Mouse (Mus musculus): ENCODE data around the gene Ear2. TPM values are rescaled to one million over a fixed set of nuclear protein-coding genes. Genes with fewer than 3 reads are reported as not detected.
"Not testable (repeated sequence)": the region's sequence is repeated elsewhere in the genome, so short reads cannot be mapped to it uniquely, and the experiment has no call there.

Ear2 gene
- polyA plus RNA-seq (2015; fragmentation: Nextera tagmentation; extraction: Ambion mirVana), result 10.1 and 11.0 TPM in 2 replicates

- H3K4me1 ChIP-seq (replicated peaks); ATAC-seq (ENCODE audit: low read depth); H3K9me3 ChIP-seq (replicated peaks); H3K36me3 ChIP-seq; H3K4me2 ChIP-seq; H3K27me3 ChIP-seq; DNase-seq; H3K4me3 ChIP-seq (replicated peaks); H3K27ac ChIP-seq; H3K9ac ChIP-seq: not testable (repeated sequence)
- 47% methylated on average over 2 of the region's 2 CpGs for WGBS (ENCODE audit: insufficient replicate concordance)
Measured at GRCm38 (mm10) chr14:44102354-44102753, at the start of gene Ear2. Ear2 (plus strand) TSS chr14:44102654.

DNA sequence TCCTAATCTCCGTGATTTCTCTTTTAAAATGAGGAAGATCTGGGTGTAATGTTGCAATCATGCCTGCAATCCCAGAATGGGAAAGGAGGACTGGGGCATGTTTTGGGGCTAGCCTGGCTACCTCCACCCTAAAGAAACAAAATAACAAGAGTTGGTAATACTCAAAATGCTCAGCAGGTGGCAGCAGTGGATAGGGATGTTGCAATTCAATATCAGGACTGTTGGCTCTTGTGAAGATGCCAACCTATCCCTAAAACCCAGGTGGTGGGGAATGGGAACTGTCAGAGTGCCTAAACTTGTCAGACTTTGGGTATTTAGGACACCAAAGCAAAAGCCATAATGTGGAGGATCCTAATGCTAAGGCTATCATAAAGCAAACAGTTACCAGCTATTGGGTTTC is 34.6 kb upstream of the Ear2 start:
- 52% methylated on average over 1 of the region's 1 CpGs for WGBS (ENCODE audit: insufficient replicate concordance)
- peak; percentile 31; the same call in 1 of the 2 replicates for ATAC-seq (ENCODE audit: low read depth)
- not testable (repeated sequence) for H3K36me3 ChIP-seq

GRCm38 (mm10) chr14:44070595-44070994 is 31.9 kb upstream of the Ear2 start:
- not testable (repeated sequence) for H3K4me3 ChIP-seq (replicated peaks); ATAC-seq (ENCODE audit: low read depth)
- WGBS (ENCODE audit: insufficient replicate concordance), result 67% methylated on average over 2 of the region's 3 CpGs

More for the DNA sequence above, 34.6 kb upstream of the Ear2 start:
- not testable (repeated sequence) for H3K4me1 ChIP-seq (replicated peaks); H3K27me3 ChIP-seq; H3K4me3 ChIP-seq (replicated peaks); H3K27ac ChIP-seq; H3K4me2 ChIP-seq; H3K9ac ChIP-seq; H3K9me3 ChIP-seq (replicated peaks); DNase-seq

DNA sequence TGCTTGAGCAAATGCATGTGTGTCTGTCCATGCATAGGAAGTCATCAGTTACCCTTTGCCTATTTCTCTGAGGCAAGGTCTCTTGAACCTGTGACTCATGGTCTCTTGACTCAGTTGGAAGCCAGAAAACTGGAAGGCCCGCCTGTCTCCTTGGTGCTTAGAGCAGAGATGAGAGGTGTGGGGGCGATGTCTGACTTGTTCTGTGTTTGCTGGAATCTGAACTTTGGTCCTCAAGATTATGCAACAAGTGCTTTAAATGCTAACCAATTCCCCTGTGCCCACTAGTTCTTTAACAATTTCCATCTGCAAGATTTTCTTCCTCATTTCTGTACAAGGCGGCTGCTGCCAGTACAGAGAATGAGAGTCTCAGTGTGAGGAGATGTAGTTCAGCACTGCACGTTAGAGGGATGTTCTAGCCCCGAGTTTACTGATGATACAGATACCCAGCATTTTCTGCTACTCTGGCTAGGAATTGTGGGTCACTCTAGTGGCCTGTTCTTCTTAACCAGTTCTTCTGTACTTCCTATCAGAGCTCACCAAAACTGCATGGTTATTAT is 24.6 kb upstream of the Ear2 start:
- H3K9ac ChIP-seq; H3K9me3 ChIP-seq (replicated peaks); ATAC-seq (ENCODE audit: low read depth); H3K27me3 ChIP-seq; H3K4me3 ChIP-seq (replicated peaks); H3K27ac ChIP-seq; H3K36me3 ChIP-seq; H3K4me1 ChIP-seq (replicated peaks); H3K4me2 ChIP-seq; DNase-seq: not testable (repeated sequence)
- WGBS (ENCODE audit: insufficient replicate concordance), result 47% methylated on average over 5 of the region's 5 CpGs

More at GRCm38 (mm10) chr14:44070595-44070994, 31.9 kb upstream of the Ear2 start:
- H3K9me3 ChIP-seq (replicated peaks); DNase-seq; H3K9ac ChIP-seq; H3K36me3 ChIP-seq; H3K27me3 ChIP-seq; H3K4me1 ChIP-seq (replicated peaks); H3K27ac ChIP-seq; H3K4me2 ChIP-seq: not testable (repeated sequence)

DNA sequence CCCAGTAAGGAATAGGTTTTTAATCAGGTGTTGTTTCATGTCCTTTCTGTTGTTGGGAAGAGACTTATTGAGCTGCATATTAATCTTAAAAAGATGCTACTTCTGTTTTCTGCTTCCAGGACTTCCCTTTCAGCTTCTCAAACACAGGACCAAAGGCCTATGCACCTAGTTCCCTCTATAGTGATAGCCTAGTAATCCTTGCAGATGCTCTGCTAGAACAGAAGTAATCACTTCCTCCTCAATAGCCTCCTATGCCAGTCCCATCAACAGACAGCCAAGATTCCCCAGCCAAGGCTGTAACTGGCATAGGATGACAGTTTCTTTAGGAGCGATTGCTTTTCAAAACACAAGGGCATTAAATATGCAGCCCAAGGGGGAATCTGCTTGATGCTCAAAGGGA is 15.9 kb upstream of the Ear2 start:
- H3K4me1 ChIP-seq (replicated peaks); ATAC-seq (ENCODE audit: low read depth); H3K36me3 ChIP-seq; H3K27me3 ChIP-seq; H3K4me3 ChIP-seq (replicated peaks); DNase-seq; H3K4me2 ChIP-seq; H3K9ac ChIP-seq; H3K27ac ChIP-seq; H3K9me3 ChIP-seq (replicated peaks): not testable (repeated sequence)
- 67% methylated on average over 1 of the region's 1 CpGs for WGBS (ENCODE audit: insufficient replicate concordance)

- H3K27ac ChIP-seq; ATAC-seq (ENCODE audit: low read depth); DNase-seq; H3K4me1 ChIP-seq (replicated peaks); H3K9me3 ChIP-seq (replicated peaks); H3K36me3 ChIP-seq; H3K27me3 ChIP-seq; H3K4me2 ChIP-seq; H3K4me3 ChIP-seq (replicated peaks); H3K9ac ChIP-seq: not testable (repeated sequence)
- WGBS (ENCODE audit: insufficient replicate concordance), result 29% methylated on average over 2 of the region's 2 CpGs
Measured at GRCm38 (mm10) chr14:44087535-44087934, 14.9 kb upstream of the Ear2 start.

DNA sequence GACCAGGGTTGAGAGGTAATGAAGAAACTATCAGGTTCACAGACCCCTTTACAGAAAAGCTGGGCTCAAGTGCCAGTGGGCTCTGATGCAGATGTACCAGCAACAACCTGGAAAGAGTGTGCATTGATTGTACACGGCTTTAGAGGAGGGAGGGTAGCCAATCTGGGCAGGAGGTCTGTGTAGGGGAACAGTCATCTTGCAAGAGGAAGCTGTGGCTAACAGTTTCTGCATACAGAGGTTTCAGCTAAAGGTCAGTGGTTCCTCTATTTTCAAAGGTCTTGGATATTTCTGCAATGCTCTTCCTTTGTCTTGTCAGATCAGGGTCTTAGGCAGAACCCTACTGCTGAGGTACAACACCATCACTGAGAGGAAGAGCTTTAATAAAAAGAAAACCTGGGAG is 10.9 kb upstream of the Ear2 start:
- not testable (repeated sequence) for H3K4me2 ChIP-seq; ATAC-seq (ENCODE audit: low read depth); H3K9ac ChIP-seq; H3K4me3 ChIP-seq (replicated peaks); H3K9me3 ChIP-seq (replicated peaks); H3K36me3 ChIP-seq; DNase-seq; H3K27ac ChIP-seq; H3K27me3 ChIP-seq; H3K4me1 ChIP-seq (replicated peaks)
- WGBS (ENCODE audit: insufficient replicate concordance), result 9% methylated on average over 1 of the region's 1 CpGs

DNA sequence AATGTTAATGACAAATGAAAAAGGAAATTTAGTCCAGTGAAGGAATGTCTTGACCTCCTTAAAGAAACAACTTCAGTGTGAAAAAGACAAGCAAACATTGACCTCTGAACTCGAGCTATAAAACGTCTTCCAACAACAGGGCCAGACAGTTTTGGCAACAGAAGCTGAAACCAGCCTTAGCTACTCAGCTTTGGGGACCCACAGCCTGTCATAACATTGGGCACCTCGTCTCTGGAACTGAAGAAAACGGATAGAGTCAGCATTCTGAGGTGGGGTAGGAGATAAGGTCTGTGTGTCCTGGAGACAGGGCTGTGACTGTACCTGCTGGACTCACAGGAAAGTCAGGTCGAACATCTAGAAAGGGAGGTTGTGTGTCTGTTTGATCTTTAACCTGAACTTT is 8.0 kb upstream of the Ear2 start:
- H3K4me2 ChIP-seq; H3K9ac ChIP-seq; H3K9me3 ChIP-seq (replicated peaks); DNase-seq; H3K27me3 ChIP-seq; ATAC-seq (ENCODE audit: low read depth); H3K36me3 ChIP-seq; H3K4me1 ChIP-seq (replicated peaks); H3K27ac ChIP-seq; H3K4me3 ChIP-seq (replicated peaks): not testable (repeated sequence)
- 30% methylated on average over 5 of the region's 5 CpGs for WGBS (ENCODE audit: insufficient replicate concordance)

DNA sequence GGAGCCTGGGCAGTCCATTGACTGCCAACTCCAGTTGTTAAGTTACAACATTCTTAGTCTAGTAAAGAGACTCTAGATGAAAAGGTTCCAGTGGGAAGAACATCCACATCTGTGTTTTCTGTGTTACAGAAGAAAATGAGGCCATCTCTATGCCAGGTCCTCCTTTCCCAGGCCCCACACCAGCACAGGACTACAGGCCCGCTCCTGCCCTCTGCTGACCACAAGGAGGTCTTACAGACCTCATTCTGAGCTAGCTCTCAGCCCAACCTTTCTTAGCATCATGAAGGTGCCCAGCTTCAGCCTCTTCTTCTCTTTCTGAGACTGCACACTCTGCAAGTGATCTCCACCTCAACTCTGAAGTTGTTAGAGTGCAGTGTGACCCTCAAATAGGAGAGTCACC is 2.4 kb upstream of the Ear2 start:
- not testable (repeated sequence) for DNase-seq; H3K9me3 ChIP-seq (replicated peaks); H3K4me1 ChIP-seq (replicated peaks); H3K27ac ChIP-seq; H3K36me3 ChIP-seq; H3K4me3 ChIP-seq (replicated peaks); H3K9ac ChIP-seq; H3K4me2 ChIP-seq; H3K27me3 ChIP-seq
- ATAC-seq (ENCODE audit: low read depth), result peak; percentile 74
- WGBS (ENCODE audit: insufficient replicate concordance), result no CpG with 5 or more reads among the region's 1 CpGs

DNA sequence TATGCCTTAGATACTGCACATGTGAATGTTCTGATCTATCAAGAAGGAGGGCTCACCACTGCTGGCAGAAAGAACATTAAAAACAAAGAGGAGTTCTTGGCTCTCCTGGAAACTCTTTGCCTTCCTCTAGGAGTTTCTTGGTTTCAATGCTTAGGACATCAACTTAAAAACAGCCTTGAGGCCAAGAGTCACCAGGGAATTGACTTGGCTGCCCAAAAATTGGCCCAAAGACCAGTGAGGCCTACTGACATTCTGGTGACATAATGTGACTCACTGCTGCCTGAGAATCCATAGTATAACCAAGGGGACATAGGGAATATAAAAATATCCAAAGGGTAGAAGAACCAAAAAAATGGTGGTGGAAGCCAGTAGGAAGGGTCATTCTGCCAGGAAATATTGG is 8.5 kb downstream of the Ear2 start:
- DNase-seq, result no peak
- ATAC-seq (ENCODE audit: low read depth), result no peak
- H3K36me3 ChIP-seq, result no peaks in the 10 kb centered on the region
- no peaks in the 10 kb centered on the region for H3K27me3 ChIP-seq
- H3K4me3 ChIP-seq (replicated peaks), result no peak overlapping the region
- no peak overlapping the region for H3K27ac ChIP-seq
- H3K9me3 ChIP-seq (replicated peaks), result no peaks in the 10 kb centered on the region
- H3K4me2 ChIP-seq, result no peak overlapping the region
- no peak overlapping the region for H3K9ac ChIP-seq
- no peaks in the 10 kb centered on the region for H3K4me1 ChIP-seq (replicated peaks)

- H3K27me3 ChIP-seq; H3K4me3 ChIP-seq (replicated peaks); H3K9ac ChIP-seq; H3K4me2 ChIP-seq; H3K36me3 ChIP-seq; DNase-seq; H3K27ac ChIP-seq; ATAC-seq (ENCODE audit: low read depth); H3K9me3 ChIP-seq (replicated peaks); H3K4me1 ChIP-seq (replicated peaks): not testable (repeated sequence)
- WGBS (ENCODE audit: insufficient replicate concordance), result 69% methylated on average over 4 of the region's 4 CpGs
Measured at GRCm38 (mm10) chr14:44123551-44123950, 21.1 kb downstream of the Ear2 start, which contains the start of gene Gm3327. Gm3327 (plus strand) TSS chr14:44123851.
